Mouse (Mus musculus) erythroblast, embryonic 14.5 days (primary cell): ENCODE measurements around the gene Fancl.

ENCODE experiments used
- GATA1 ChIP-seq: IDR thresholded peaks from 2 replicates; pipeline ENCODE4 v1.6.1; 2012; ENCODE audit warnings: low read length, inconsistent platforms, mixed read lengths
- TAL1 ChIP-seq: IDR thresholded peaks from 3 replicates; pipeline ENCODE4 v1.6.1; 2012; ENCODE audit warnings: low read length, inconsistent platforms, mixed read lengths

DNA sequence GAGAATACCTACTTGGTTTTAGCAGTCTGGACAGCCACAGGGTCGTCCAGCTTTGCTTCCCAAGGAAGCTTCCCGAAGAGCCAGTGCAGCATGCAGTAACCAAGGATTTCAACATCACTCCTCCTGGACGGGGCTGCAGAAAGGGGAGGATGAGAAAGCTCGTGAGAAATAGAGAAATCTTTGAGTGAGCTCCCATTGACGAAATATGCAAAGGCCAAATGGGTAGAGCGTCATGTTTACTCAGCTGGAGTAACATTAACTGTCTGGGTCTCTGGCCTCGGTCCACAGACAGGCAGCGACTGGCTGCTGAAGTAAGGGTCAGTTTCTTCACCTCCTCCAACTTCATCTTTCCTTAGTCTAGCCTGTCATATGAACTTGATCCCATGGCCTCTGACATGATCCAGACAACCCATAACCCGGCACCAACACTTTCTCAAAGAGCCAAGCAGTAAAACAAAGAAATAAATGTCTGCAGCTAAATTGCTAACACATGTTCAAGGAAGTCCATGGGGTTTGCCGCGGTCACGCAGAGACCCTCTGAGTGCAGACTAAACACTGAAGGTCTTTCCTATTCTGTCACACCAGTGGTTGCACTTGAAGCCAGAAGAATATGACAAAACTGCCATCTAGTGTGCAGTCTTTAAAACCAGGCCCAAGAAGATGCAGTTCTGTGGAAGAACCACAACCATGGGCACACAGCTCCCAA is 104.0 kb downstream of the Fancl start:
- TF ChIP-seq GATA1 (no peak), TAL1 (no peak)
